Mouse (Mus musculus) lung, embryonic 14.5 days (tissue): Measurements from ENCODE around the gene Ptprm. TPM values are rescaled to one million over a fixed set of nuclear protein-coding genes. Genes with fewer than 3 reads are reported as not detected.
A peak's percentile ranks its signal among the peaks of the same experiment; 100 is the strongest.

Source experiments
- ATAC-seq: fragments of 200-750 bp; cut with Nextera tagmentation; 2 replicates; pipeline ENCODE4 v1.8.0; 2017; ENCODE audit warnings: mild to moderate bottlenecking, moderate TSS enrichment, moderate library complexity; ENCODE audit not compliant: insufficient read depth
- DNase-seq: peaks from one replicate; pipeline ENCODE4 v3.0.0-alpha.2; 2015
- H3K27ac ChIP-seq: fragments of 300-500 bp; sonication (generic); 2 replicates; pipeline ENCODE4 v1.5.1; 2014; ENCODE audit warnings: low read depth, mild to moderate bottlenecking, moderate library complexity
- H3K27me3 ChIP-seq: fragments of 300-500 bp; sonication (generic); 2 replicates; pipeline ENCODE4 v1.6.1; 2014; ENCODE audit warnings: low read length, control low read depth; ENCODE audit not compliant: insufficient read depth
- H3K36me3 ChIP-seq: fragments of 300-500 bp; sonication (generic); 2 replicates; pipeline ENCODE4 v1.6.1; 2014; ENCODE audit warnings: control low read depth; ENCODE audit not compliant: insufficient read depth
- H3K4me1 ChIP-seq: fragments of 300-500 bp; sonication (generic); 2 replicates; pipeline ENCODE4 v1.6.1; 2014; ENCODE audit warnings: antibody characterized with exemption, control low read depth; ENCODE audit not compliant: insufficient read depth
- H3K4me2 ChIP-seq: fragments of 300-500 bp; sonication (generic); 2 replicates; pipeline ENCODE4 v1.6.1; 2014; ENCODE audit warnings: mild to moderate bottlenecking
- H3K4me3 ChIP-seq: fragments of 300-500 bp; sonication (generic); 2 replicates; pipeline ENCODE4 v1.5.1; 2014; ENCODE audit warnings: low read depth, low read length
- H3K9ac ChIP-seq: fragments of 300-500 bp; sonication (generic); 2 replicates; pipeline ENCODE4 v1.6.1; 2014
- H3K9me3 ChIP-seq: fragments of 300-500 bp; sonication (generic); 2 replicates; pipeline ENCODE4 v1.6.1; 2016; ENCODE audit warnings: low read depth, low read length, control low read depth
- CTCF ChIP-seq: IDR thresholded peaks from 2 replicates; pipeline ENCODE4 v1.5.1; 2016; ENCODE audit warnings: antibody characterized with exemption, low read depth
- WGBS: fragments of 180-500 bp; shearing (Covaris S2); extraction: QIAGEN DNeasy Blood & Tissue Kit; methylation state at CpG from one replicate; pipeline ENCODE4 v1.1.7; 2014; 5-methylcytosine and 5-hydroxymethylcytosine counted together
- polyA plus RNA-seq: library from polyadenylated mRNA; unstranded; fragments of >200 nt; fragmentation: Nextera tagmentation; extraction: Ambion mirVana; gene quantifications from 2 replicates; pipeline ENCODE4 v1.2.1, GENCODE M21; 2014

Gene Ptprm
- polyA plus RNA-seq, 1 experiment from 2014 or later = 45.4 TPM

DNA sequence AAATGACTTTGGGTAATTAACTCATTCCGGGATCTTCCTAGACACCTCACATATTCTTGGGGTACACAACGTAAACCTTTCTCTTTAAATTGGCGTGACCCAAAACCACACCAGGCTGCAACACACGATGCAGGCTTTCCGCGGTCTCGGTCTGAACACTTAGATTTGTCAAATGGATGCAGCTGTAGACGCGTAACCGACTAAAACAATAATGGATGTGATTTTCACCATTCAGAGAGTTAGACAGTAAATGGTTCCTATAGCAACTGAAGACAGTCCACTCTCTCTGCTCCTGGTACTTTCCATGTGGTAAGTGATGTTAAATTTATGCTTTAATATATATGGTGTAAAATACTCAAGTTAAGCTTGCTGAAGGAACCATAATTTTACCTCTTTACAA lies 300.1 kb downstream of the Ptprm start:
- Histone ChIP-seq H3K27me3 (no peaks in the 10 kb centered on the region), H3K4me1 (no peaks in the 10 kb centered on the region), H3K27ac (no peak overlapping the region), H3K9me3 (no peaks in the 10 kb centered on the region), H3K9ac (no peak overlapping the region), H3K36me3 (no peaks in the 10 kb centered on the region), H3K4me2 (no peak overlapping the region), H3K4me3 (no peak overlapping the region)
- WGBS = 92% methylated on average over 10 of the region's 10 CpGs
- ATAC-seq = no peak
- DNase-seq = no peak
- TF ChIP-seq CTCF = no peak

- H3K36me3 ChIP-seq = no peaks in the 10 kb centered on the region
- H3K4me3 ChIP-seq = no peak overlapping the region
- H3K9ac ChIP-seq = no peak overlapping the region
- ATAC-seq = no peak
- DNase-seq = no peak
- no peak for TF ChIP-seq CTCF
- no peaks in the 10 kb centered on the region for H3K4me1 ChIP-seq
- no peaks in the 10 kb centered on the region for H3K27me3 ChIP-seq
- 76% methylated on average over 11 of the region's 11 CpGs for WGBS
- H3K9me3 ChIP-seq = no peaks in the 10 kb centered on the region
- no peak overlapping the region for H3K27ac ChIP-seq
- H3K4me2 ChIP-seq = no peak overlapping the region
Observed at GRCm38 (mm10) chr17:67052624-67053314, 301.5 kb downstream of the Ptprm start.

DNA sequence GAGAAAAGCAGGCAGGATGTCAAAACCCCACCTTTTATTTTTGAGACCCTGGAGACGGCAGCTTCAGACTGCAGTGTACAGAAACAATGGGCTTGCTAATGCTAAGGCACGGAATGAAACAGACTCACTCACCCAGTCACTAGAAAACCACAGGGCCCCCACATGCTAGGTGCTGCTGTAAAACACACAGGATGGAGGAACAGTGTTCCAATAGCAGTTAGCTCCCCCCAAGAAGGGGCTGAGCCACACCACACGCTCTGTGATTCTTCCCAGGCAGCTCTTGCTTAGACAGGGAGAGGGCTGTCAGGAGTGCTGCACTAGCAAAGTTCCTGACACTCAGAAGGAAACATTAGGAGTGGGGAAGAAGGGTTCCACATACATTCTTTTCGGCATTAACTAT lies 306.6 kb downstream of the Ptprm start:
- Histone ChIP-seq H3K36me3 (no peaks in the 10 kb centered on the region), H3K4me3 (no peak overlapping the region), H3K27ac (no peak overlapping the region), H3K9me3 (no peaks in the 10 kb centered on the region), H3K4me2 (no peak overlapping the region), H3K27me3 (no peaks in the 10 kb centered on the region), H3K4me1 (no peaks in the 10 kb centered on the region), H3K9ac (no peak overlapping the region)
- DNase-seq = no peak
- TF ChIP-seq CTCF = no peak
- ATAC-seq = no peak
- 65% methylated on average over 4 of the region's 4 CpGs for WGBS

DNA sequence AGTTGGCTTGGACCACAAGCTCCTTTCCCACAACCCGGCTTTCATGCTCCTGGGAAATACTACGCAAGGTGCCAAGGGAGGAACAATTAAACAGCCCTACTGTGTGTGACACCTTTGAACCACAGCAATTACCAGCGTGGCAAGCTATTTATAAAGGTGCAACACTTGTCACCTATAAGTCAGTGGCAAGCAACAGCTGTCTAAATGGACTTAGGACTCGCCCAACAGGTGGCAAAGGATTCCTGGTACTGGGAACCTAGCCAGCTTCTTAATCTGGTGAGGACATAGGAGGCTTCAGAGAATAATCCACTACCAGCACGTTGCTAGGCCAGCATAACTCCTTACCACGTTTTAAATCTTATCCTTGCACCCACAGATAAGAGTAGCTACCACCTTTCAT lies 315.7 kb downstream of the Ptprm start:
- Histone ChIP-seq H3K36me3 (0 out of 2 replicates have a peak, but pooled peaks cover 3% of the 10 kb centered on the region), H3K27ac (no peak overlapping the region), H3K9me3 (no peaks in the 10 kb centered on the region), H3K4me3 (no peak overlapping the region), H3K9ac (no peak overlapping the region), H3K4me1 (no peaks in the 10 kb centered on the region), H3K4me2 (no peak overlapping the region), H3K27me3 (no peaks in the 10 kb centered on the region)
- DNase-seq = no peak
- no peak for ATAC-seq
- WGBS = 67% methylated on average over 6 of the region's 6 CpGs
- TF ChIP-seq CTCF = no peak

GRCm38 (mm10) chr17:67033547-67033946 lies 320.7 kb downstream of the Ptprm start:
- Histone ChIP-seq H3K36me3 (no peaks in the 10 kb centered on the region), H3K9ac (no peak overlapping the region), H3K27ac (no peak overlapping the region), H3K4me1 (0 out of 2 replicates have a peak, but pooled peaks cover 6% of the 10 kb centered on the region), H3K27me3 (no peaks in the 10 kb centered on the region), H3K4me3 (no peak overlapping the region), H3K9me3 (no peaks in the 10 kb centered on the region), H3K4me2 (no peak overlapping the region)
- WGBS = 73% methylated on average over 3 of the region's 3 CpGs
- no peak for TF ChIP-seq CTCF
- DNase-seq (no peak), ATAC-seq (no peak)

GRCm38 (mm10) chr17:67032021-67032420 lies 322.2 kb downstream of the Ptprm start:
- no peak for TF ChIP-seq CTCF
- ATAC-seq = no peak
- Histone ChIP-seq H3K27ac (no peak overlapping the region), H3K9me3 (no peaks in the 10 kb centered on the region), H3K27me3 (no peaks in the 10 kb centered on the region), H3K36me3 (no peaks in the 10 kb centered on the region), H3K4me2 (no peak overlapping the region), H3K4me1 (0 out of 2 replicates have a peak, but pooled peaks cover 6% of the 10 kb centered on the region), H3K4me3 (no peak overlapping the region), H3K9ac (no peak overlapping the region)
- 66% methylated on average over 6 of the region's 6 CpGs for WGBS
- no peak for DNase-seq

DNA sequence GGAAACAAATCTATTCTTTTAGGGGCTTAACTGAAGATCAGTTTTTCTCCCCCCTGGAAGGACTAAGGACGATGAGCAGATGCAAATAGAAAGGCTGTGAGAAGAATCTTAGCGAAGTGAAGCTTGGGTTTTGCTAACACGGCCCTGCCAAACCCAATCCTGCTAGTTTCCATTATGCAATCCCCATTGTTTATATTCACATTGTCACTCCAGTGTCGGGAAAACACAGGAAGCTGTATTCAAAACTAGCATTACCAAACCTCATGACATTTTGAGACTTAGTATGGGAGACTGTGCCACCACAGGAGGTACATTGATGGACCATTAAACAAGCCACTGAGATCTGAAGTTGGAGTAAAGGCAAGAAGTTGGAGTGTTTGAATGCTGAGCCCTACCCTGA lies 322.9 kb downstream of the Ptprm start:
- no peak overlapping the region for H3K9ac ChIP-seq
- H3K36me3 ChIP-seq = no peaks in the 10 kb centered on the region
- H3K27ac ChIP-seq = no peak overlapping the region
- 0 out of 2 replicates have a peak, but pooled peaks cover 6% of the 10 kb centered on the region for H3K4me1 ChIP-seq
- WGBS = 36% methylated on average over 4 of the region's 4 CpGs
- TF ChIP-seq CTCF = no peak
- peak; percentile 67 for DNase-seq
- 0 out of 2 replicates have a peak, but pooled peaks have one; percentile 14 for ATAC-seq
- no peak overlapping the region for H3K4me2 ChIP-seq
- H3K4me3 ChIP-seq = no peak overlapping the region
- H3K9me3 ChIP-seq = no peaks in the 10 kb centered on the region
- H3K27me3 ChIP-seq = no peaks in the 10 kb centered on the region

DNA sequence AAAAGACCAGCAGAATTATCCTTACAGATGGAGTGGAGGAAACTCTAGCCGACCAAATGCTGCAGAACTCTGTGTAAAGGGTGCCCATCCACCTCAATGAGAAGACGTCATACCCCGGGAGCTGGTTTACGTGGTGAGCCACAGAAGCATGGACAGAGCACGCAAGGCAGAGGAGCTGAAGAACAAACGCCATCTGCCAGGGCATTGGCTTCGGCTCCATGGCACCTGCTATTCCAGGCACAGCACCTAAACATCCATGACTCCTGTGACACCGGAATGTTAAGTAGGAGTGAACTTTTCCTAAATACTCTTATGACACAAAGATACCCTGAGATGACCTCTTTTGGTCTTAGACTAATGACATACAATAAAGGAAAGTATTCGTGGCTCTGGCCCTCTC lies 327.0 kb downstream of the Ptprm start:
- no peak overlapping the region for H3K27ac ChIP-seq
- H3K4me1 ChIP-seq = no peaks in the 10 kb centered on the region
- no peak overlapping the region for H3K9ac ChIP-seq
- H3K9me3 ChIP-seq = no peaks in the 10 kb centered on the region
- H3K27me3 ChIP-seq = no peaks in the 10 kb centered on the region
- ATAC-seq (no peak), DNase-seq (no peak)
- no peaks in the 10 kb centered on the region for H3K36me3 ChIP-seq
- no peak overlapping the region for H3K4me2 ChIP-seq
- WGBS = 75% methylated on average over 9 of the region's 9 CpGs
- TF ChIP-seq CTCF = no peak
- no peak overlapping the region for H3K4me3 ChIP-seq
